Mouse (Mus musculus) heart, embryonic 14.5 days (tissue): ENCODE results near the gene Smox. TPM values are rescaled to one million over a fixed set of nuclear protein-coding genes. Genes with fewer than 3 reads are reported as not detected.

Source experiments
- ATAC-seq: fragments of 200-750 bp; cut with Nextera tagmentation; 2 replicates; pipeline ENCODE4 v1.8.0; 2017; ENCODE audit warnings: low read depth, moderate TSS enrichment; ENCODE audit not compliant: insufficient number of reproducible peaks, insufficient read depth, low FRiP score
- H3K27ac ChIP-seq, 2 experiments: fragments of 200-500 bp in 1 of 2; fragments of 300-500 bp in 1 of 2; sonication (generic) in 1 of 2; replicated peaks in 1 of 2; 2 replicates each; pipeline ENCODE4 v1.5.1; 2012 to 2014; ENCODE audit warnings: low read depth in 2 of 2, low read length in 2 of 2, control low read depth in 1 of 2, mild to moderate bottlenecking in 1 of 2, mixed read lengths in 1 of 2; ENCODE audit not compliant: control insufficient read depth in 1 of 2, insufficient read depth in 1 of 2
- H3K27me3 ChIP-seq: fragments of 300-500 bp; sonication (generic); 2 replicates; pipeline ENCODE4 v1.6.1; 2014; ENCODE audit warnings: mild to moderate bottlenecking, low read length, control low read depth; ENCODE audit not compliant: control insufficient read depth, insufficient read depth
- H3K36me3 ChIP-seq: fragments of 300-500 bp; sonication (generic); 2 replicates; pipeline ENCODE4 v1.6.1; 2014; ENCODE audit warnings: mild to moderate bottlenecking, control low read depth, low read length, mixed read lengths; ENCODE audit not compliant: control insufficient read depth, insufficient read depth
- H3K4me1 ChIP-seq, 2 experiments: fragments of 200-500 bp in 1 of 2; fragments of 300-500 bp in 1 of 2; sonication (generic) in 1 of 2; 2 replicates each; pipeline ENCODE4 v1.6.1; 2012 to 2014; ENCODE audit warnings: low read length in 2 of 2, control low read depth in 1 of 2, mixed read lengths in 1 of 2; ENCODE audit not compliant: control insufficient read depth in 2 of 2, insufficient read depth in 2 of 2
- H3K4me2 ChIP-seq: fragments of 300-500 bp; sonication (generic); 2 replicates; pipeline ENCODE4 v1.6.1; 2014; ENCODE audit warnings: mild to moderate bottlenecking, low read length
- H3K4me3 ChIP-seq, 2 experiments: fragments of 200-500 bp in 1 of 2; fragments of 300-500 bp in 1 of 2; sonication (generic) in 1 of 2; 2 replicates each; pipeline ENCODE4 v1.5.1; 2012 to 2014; ENCODE audit warnings: low read length in 2 of 2, mild to moderate bottlenecking in 2 of 2, control low read depth in 1 of 2, low read depth in 1 of 2, moderate library complexity in 1 of 2; ENCODE audit not compliant: control insufficient read depth in 1 of 2, insufficient read depth in 1 of 2
- H3K9ac ChIP-seq: fragments of 300-500 bp; sonication (generic); 2 replicates; pipeline ENCODE4 v1.6.1; 2014; ENCODE audit warnings: mild to moderate bottlenecking, low read length
- H3K9me3 ChIP-seq: fragments of 300-500 bp; sonication (generic); 2 replicates; pipeline ENCODE4 v1.6.1; 2016; ENCODE audit warnings: low read length, control low read depth; ENCODE audit not compliant: control insufficient read depth
- WGBS: fragments of 180-500 bp; shearing (Covaris S2); extraction: QIAGEN DNeasy Blood & Tissue Kit; methylation state at CpG from one replicate; pipeline ENCODE4 v1.1.7; 2014; 5-methylcytosine and 5-hydroxymethylcytosine counted together
- polyA plus RNA-seq: library from polyadenylated mRNA; unstranded; fragments of >200 nt; fragmentation: Nextera tagmentation; extraction: Ambion mirVana; gene quantifications from 2 replicates; pipeline ENCODE4 v1.2.1, GENCODE M21; 2014

Smox gene
- polyA plus RNA-seq, 1 experiment from 2014 or later: 17.7 TPM

DNA sequence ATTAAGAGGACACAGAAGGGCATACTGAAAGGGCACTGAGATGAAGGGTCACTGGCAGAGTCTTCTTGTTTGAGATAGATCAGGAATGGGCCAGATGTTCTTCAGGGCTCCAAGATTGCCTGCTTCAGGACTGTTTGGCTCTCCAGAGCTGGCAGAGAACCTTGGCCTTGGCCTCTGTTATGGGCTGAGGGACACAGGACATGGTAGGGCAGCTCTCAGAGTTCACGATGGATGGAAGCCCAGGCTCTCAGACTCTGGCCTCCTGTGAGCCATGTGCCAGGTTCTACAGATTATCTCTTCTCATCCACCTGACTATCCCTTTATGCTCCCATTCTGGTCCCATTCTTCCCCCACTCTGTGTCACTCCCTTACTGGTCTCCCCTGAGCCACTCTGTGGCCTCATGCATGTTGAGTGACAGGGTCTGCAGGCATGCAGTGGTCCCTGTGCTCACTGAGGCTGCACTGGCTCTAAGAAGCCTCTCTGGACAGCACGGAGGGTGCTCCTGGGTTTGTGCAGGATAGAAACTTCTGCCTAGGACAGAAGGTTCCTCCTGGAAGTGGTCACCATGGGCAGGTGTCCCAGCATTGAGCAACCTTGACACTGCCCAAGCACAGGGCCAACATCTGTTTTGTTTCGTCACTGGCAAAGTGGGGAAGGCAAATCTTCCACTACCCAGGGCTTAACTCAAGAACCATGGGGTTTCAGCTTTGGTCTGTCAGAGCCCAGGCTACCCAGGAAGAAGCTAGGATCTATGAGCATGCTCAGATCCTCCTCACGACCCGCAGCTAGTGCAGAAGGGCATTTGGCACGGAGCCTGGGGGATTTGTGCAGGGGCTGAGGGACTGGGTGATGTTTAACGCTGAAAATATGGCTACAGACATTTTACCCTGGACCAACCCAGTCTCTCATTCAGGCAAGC lies 60.7 kb downstream of the Smox start:
- WGBS: 57% methylated on average over 7 of the region's 7 CpGs
- no peak overlapping the region for H3K4me3 ChIP-seq
- ATAC-seq: no peak
- H3K4me1 ChIP-seq: 0 out of 4 replicates have a peak, but pooled peaks cover 0 to 6% of the 10 kb centered on the region in 2 experiments
- H3K27me3 ChIP-seq: peaks cover 54% of the 10 kb centered on the region
- H3K27ac ChIP-seq: no peak overlapping the region
- H3K4me2 ChIP-seq: no peak overlapping the region
- no peaks in the 10 kb centered on the region for H3K36me3 ChIP-seq
- H3K9ac ChIP-seq: no peak overlapping the region
- no peaks in the 10 kb centered on the region for H3K9me3 ChIP-seq

DNA sequence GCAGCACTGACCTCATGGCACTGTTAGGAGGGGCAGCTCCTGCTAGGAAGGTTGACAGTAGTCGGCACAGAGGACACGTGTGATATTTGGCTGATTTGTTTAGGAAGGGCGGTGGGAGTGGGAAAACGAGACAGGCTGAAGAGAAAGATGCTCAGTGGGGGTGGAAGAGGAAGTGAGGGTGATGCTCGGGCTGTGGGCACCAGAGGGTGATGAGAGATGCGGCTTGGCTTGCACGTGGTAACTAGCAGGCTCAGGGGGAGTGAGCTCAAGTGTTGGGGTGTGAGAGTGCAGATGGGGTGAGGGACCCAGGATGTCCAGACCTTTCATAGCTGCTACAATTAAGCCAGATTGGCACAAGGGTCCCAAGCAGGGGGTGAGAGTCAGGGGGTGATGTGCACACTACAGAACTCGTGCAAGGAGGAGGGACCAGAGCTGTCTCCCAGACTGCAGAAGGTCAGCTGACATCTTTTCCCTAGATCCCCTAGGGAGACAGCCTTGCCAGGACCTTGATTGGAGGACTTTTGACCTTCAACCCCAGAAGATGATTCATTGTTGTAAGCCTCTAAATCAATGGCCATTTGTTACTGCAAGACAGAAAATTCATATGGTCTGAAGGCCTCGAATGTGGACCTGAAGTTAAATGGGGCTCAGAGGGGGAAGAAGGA lies 61.6 kb downstream of the Smox start:
- no peaks in the 10 kb centered on the region for H3K9me3 ChIP-seq
- H3K9ac ChIP-seq: no peak overlapping the region
- H3K4me3 ChIP-seq: no peak overlapping the region
- peaks cover 54% of the 10 kb centered on the region for H3K27me3 ChIP-seq
- no peaks in the 10 kb centered on the region for H3K36me3 ChIP-seq
- no peak for ATAC-seq
- H3K4me1 ChIP-seq: no peaks in the 10 kb centered on the region
- WGBS: 30% methylated on average over 9 of the region's 9 CpGs
- H3K4me2 ChIP-seq: no peak overlapping the region
- no peak overlapping the region for H3K27ac ChIP-seq

DNA sequence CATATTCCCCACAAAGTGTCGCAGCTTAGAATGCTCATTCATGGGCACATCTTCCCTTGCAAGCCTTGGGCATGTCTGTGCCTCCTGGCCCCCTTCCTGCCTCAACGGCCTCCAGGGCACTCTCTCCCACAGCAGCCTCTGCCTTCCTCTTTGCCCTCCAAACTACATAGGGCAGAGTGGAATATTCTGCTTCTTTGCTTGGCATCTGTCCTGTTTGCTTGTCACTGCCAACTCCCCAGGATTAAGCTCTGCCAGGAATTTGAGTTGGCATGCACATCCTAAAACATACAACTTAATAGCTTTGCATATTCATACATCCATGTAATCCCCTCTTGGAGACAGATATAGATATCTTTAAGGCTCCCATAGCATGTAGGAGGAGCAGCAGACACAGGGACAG lies 66.6 kb downstream of the Smox start:
- H3K4me3 ChIP-seq: no peak overlapping the region
- H3K4me1 ChIP-seq: peaks cover 4 to 7% of the 10 kb centered on the region in 2 experiments; a peak in 3 of 4 replicates
- no peak for ATAC-seq
- 74% methylated on average over 2 of the region's 2 CpGs for WGBS
- no peaks in the 10 kb centered on the region for H3K36me3 ChIP-seq
- peaks cover 61% of the 10 kb centered on the region for H3K27me3 ChIP-seq
- H3K9ac ChIP-seq: no peak overlapping the region
- no peaks in the 10 kb centered on the region for H3K9me3 ChIP-seq
- H3K27ac ChIP-seq: no peak overlapping the region
- no peak overlapping the region for H3K4me2 ChIP-seq

DNA sequence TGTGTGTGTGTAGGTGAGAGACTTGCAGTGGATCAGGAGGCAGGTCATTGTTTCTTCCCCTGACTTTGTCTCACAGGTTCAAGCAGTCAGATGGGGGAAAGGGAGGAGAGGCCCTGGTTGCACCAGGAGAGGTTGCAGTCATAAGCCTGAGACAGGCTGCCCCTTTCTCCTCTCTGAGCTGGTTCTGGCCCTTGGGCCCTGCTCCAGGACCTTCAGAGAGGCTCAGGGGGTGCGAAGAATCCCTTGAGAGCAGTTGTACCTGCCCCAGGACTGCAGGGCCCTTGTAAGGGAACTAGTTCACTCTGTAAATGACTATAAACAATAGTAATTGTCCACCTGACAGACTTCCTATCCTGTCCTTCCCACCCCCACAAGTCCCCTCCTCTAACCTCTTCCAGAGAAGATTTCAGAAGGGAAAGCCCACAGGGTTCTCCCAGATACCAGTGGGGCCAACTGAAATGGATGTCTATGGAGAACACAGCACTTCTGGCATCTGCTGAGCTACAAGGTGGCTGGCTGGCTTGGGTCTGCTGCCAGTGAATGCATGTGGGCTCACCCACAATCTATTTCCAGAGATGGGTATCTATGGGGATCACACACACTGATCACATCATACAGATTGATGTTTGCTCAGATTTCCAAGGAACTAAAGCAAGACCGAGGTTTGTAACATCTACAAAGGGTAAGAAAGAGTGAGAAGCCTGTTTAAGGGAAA lies 69.1 kb downstream of the Smox start:
- peak overlapping the region in 1 of 2 experiments; percentile 60; a peak in 2 of 4 replicates for H3K4me3 ChIP-seq
- 65% methylated on average over 2 of the region's 2 CpGs for WGBS
- ATAC-seq: no peak
- H3K4me1 ChIP-seq: peaks cover 8 to 11% of the 10 kb centered on the region in 2 experiments; a peak in 3 of 4 replicates
- peak overlapping the region; percentile 88 for H3K4me2 ChIP-seq
- no peak overlapping the region for H3K9ac ChIP-seq
- H3K27me3 ChIP-seq: peaks cover 69% of the 10 kb centered on the region
- H3K36me3 ChIP-seq: no peaks in the 10 kb centered on the region
- H3K9me3 ChIP-seq: no peaks in the 10 kb centered on the region
- no peak overlapping the region for H3K27ac ChIP-seq

DNA sequence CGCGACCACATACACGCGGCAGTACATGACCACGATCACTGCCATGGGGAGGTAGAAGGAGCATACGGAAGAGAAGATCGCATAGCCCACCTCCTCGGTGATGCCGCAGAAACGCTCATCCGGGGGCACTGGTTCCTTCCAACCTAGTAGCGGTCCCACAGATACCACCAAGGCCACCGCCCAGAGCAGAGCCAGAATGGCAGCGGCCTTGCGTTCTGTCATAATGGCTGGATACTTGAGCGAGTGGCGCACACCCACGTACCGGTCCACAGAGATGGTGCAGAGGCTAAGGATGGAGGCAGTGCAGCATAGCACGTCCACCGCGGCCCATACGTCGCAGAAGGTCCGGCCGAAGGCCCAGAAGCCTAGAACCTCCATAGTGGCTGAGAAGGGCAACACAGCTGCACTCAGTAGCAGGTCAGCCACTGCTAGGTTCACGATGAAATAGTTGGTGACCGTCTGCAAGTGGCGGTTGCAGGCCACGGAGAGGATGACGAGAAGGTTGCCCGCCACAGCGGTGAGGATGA lies 70.1 kb downstream of the Smox start:
- H3K36me3 ChIP-seq: no peaks in the 10 kb centered on the region
- H3K9ac ChIP-seq: peak overlapping the region; percentile 76
- H3K9me3 ChIP-seq: no peaks in the 10 kb centered on the region
- H3K4me2 ChIP-seq: peak overlapping the region; percentile 88
- peak overlapping the region; percentile 51 to 60 for H3K4me3 ChIP-seq
- no peak for ATAC-seq
- peaks cover 63% of the 10 kb centered on the region for H3K27me3 ChIP-seq
- H3K27ac ChIP-seq: no peak overlapping the region
- WGBS: 5% methylated on average over 33 of the region's 33 CpGs
- H3K4me1 ChIP-seq: peaks cover 8 to 11% of the 10 kb centered on the region in 2 experiments; a peak in 3 of 4 replicates

DNA sequence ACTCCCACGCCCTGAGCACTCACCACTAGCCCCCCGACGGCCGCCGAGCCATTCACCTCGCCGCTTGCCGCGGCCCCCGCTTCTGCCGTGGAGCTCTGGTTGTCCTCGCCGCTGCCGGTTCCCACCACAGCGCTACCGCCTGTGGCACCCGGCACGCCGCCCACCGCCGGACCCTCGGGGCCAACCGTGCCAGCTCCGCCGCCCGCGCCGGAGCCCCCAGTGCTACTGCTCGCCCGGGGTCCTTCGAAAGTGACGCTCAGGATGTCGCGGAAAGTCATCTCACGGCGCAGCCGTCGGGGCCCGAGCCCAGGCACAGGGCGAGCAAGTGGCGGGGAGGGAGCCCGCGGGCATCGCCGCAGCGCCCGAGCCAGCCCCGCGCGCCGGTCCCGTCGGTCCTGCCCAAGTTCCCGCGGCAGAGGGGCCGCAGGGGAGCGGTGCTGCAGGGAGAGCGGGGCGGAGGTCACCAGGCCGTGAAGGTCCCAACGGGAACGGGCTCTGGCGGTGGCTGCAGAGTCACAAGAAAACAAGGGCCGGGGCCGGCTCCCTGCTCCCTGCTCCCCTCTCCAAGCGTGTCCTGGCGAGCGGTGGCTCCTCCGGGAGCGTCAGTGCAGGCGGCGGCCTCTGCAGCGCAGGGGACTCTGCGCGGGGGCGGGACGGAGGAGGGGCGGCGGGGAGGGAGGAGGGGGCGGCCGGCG lies 70.7 kb downstream of the Smox start, which contains the start of gene Adra1d:
Gene Adra1d (minus strand): TSS at position 393 of the 695 bp plus-strand sequence.
- peak within 1 kb of the TSS; percentile 76 for H3K9ac ChIP-seq
- peak; percentile 26; the same call in 1 of the 2 replicates for ATAC-seq
- H3K27ac ChIP-seq: no peak within 1 kb of the TSS
- peak within 1 kb of the TSS; percentile 88 for H3K4me2 ChIP-seq
- H3K4me1 ChIP-seq: peaks cover 8 to 11% of the 10 kb centered on the region in 2 experiments; a peak in 3 of 4 replicates
- H3K27me3 ChIP-seq: peaks cover 61% of the 10 kb centered on the region
- under 1% methylated on average over 67 of the region's 82 CpGs for WGBS
- no peaks in the 10 kb centered on the region for H3K9me3 ChIP-seq
- H3K4me3 ChIP-seq: peak within 1 kb of the TSS; percentile 51 to 60
- no peaks in the 10 kb centered on the region for H3K36me3 ChIP-seq
